Mouse (Mus musculus): ENCODE measurements at regions not wholly inside any gene's neighbourhood (a gene's known extent, or its start where the extent isn't known, plus 50 kb on each side); places are given as distances from the start of the nearest gene placed in this dataset.

DNA sequence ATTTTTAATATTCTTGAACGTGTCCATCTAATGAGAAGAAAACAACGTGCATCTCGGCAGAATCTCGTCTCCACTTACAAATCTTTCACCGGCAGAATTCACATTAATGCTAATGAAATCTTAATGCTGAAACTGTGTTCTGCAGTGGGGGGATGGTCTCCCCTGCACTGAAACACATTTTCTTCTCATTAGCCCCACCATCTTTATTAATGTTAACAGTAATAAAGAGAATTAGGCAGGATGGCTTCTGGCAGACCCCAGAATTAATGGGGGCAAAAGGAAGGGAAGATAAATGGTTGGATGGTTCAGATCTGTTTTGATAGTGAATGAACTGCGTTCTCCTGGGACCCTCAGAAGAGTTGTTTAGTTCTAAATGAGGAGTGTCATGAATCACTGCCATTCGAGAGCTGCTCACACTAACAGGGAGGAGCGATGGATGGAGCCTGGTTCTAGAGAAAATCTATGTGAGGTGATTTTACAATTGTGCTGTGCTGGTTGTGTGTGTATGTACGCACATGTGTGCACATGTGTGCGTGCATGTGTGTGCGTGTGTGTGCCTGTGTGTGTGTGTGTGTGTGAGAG, 198.9 kb downstream of the Foxo1 start:
- H3K27ac ChIP-seq (ENCODE audit: low read depth, low read length) = no peak overlapping the region
- peak; percentile 17; the same call in 1 of the 2 replicates for ATAC-seq (ENCODE audit: low read depth)

DNA sequence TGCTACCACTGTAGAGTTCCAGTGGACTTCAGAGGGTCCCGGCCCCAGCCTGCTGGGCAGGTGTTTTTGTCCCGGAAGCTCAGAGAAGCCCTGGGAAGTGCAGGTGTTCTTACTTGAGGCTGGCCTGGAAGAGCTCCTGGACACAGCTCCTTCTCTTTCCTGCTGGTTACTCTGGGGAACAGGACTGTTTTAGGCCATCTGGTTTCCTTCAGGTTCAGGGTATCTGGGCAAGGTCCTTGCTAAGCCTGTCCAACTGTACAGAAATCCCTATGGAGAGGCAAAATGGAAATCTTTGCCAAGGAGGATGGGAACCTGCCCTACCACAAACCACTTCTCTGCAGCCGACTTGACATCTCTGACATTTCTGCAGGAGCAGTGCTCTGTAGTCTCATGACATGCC, 198.4 kb downstream of the Foxo1 start:
- no peak overlapping the region for H3K9ac ChIP-seq (replicated peaks; ENCODE audit: low read depth, low read length)
- peaks cover 4% of the 10 kb centered on the region; the same call in 1 of the 2 replicates for H3K9me3 ChIP-seq (ENCODE audit: control insufficient read depth, low read length)
- peaks cover 8% of the 10 kb centered on the region; the same call in 1 of the 2 replicates for H3K4me1 ChIP-seq (ENCODE audit: control insufficient read depth, insufficient read depth, low read length)
- no peak overlapping the region for H3K4me2 ChIP-seq (ENCODE audit: low read depth, low read length)
- no peak overlapping the region for H3K4me3 ChIP-seq (ENCODE audit: low read depth, low read length)
- H3K36me3 ChIP-seq (ENCODE audit: control insufficient read depth, insufficient read depth, low read length) = no peaks in the 10 kb centered on the region
- ATAC-seq (ENCODE audit: low read depth) = no peak
- 71% methylated on average over 3 of the region's 3 CpGs for WGBS
- no peaks in the 10 kb centered on the region for H3K27me3 ChIP-seq (ENCODE audit: control insufficient read depth, insufficient read depth, low read length)
- H3K27ac ChIP-seq (ENCODE audit: low read depth, low read length) = no peak overlapping the region

More for the DNA sequence above, 198.9 kb downstream of the Foxo1 start:
- Histone ChIP-seq H3K36me3 (ENCODE audit: control insufficient read depth, insufficient read depth, low read length) (no peaks in the 10 kb centered on the region), H3K4me2 (ENCODE audit: low read depth, low read length) (no peak overlapping the region), H3K4me3 (ENCODE audit: low read depth, low read length) (no peak overlapping the region), H3K4me1 (ENCODE audit: control insufficient read depth, insufficient read depth, low read length) (peaks cover 8% of the 10 kb centered on the region; the same call in 1 of the 2 replicates), H3K27me3 (ENCODE audit: control insufficient read depth, insufficient read depth, low read length) (no peaks in the 10 kb centered on the region), H3K9me3 (ENCODE audit: control insufficient read depth, low read length) (peaks cover 4% of the 10 kb centered on the region; the same call in 1 of the 2 replicates), H3K9ac (replicated peaks; ENCODE audit: low read depth, low read length) (no peak overlapping the region)
- 56% methylated on average over 11 of the region's 11 CpGs for WGBS

DNA sequence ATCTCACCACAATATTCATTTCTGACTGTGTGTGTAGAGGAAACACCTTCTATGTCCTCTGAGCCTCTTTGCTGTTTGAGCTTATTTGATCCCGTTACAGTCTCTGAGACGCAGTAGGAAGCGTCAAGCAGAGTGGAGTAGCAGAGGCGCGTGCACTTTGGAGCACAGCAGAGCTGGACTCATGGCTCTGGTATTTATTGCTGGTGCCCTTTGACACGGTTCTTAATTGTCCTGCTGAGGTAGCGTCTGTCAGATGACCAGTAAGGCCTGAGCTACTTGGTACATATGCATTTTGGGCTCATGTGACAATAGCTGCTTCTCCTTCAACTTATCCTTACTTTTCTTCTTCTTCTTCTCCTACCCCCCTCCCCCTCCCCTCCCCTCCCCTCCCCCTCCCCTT, 195.8 kb downstream of the Foxo1 start:
- 20% methylated on average over 7 of the region's 7 CpGs for WGBS
- H3K9me3 ChIP-seq (ENCODE audit: control insufficient read depth, low read length) = no peaks in the 10 kb centered on the region
- no peaks in the 10 kb centered on the region for H3K27me3 ChIP-seq (ENCODE audit: control insufficient read depth, insufficient read depth, low read length)
- H3K4me1 ChIP-seq (ENCODE audit: control insufficient read depth, insufficient read depth, low read length) = peaks cover 8% of the 10 kb centered on the region; the same call in 1 of the 2 replicates
- ATAC-seq (ENCODE audit: low read depth) = no peak
- no peak overlapping the region for H3K4me2 ChIP-seq (ENCODE audit: low read depth, low read length)
- H3K9ac ChIP-seq (replicated peaks; ENCODE audit: low read depth, low read length) = no peak overlapping the region
- H3K36me3 ChIP-seq (ENCODE audit: control insufficient read depth, insufficient read depth, low read length) = no peaks in the 10 kb centered on the region
- no peak overlapping the region for H3K4me3 ChIP-seq (ENCODE audit: low read depth, low read length)
- no peak overlapping the region for H3K27ac ChIP-seq (ENCODE audit: low read depth, low read length)

DNA sequence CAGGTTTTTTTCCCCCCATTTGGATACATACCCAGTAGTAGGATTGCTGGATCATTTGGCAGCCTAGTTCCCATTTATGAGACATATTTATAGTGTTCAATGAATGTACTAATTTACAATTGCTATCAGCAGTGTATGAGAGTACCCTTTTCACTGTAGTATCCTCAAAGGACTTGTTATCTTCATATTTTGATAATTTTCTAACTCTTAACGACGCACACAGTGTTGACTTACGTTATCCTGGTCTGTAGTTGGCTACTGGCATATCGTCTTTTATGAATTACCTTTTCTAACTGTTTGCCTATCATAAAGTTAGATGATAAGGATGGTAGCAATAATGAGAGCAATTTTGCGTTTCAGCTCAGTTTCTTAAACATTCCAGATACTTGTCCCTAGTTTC, 186.8 kb downstream of the Foxo1 start:
- no peak overlapping the region for H3K9ac ChIP-seq (replicated peaks; ENCODE audit: low read depth, low read length)
- ATAC-seq (ENCODE audit: low read depth) = no peak
- 87% methylated on average over 5 of the region's 5 CpGs for WGBS
- H3K36me3 ChIP-seq (ENCODE audit: control insufficient read depth, insufficient read depth, low read length) = no peaks in the 10 kb centered on the region
- H3K4me1 ChIP-seq (ENCODE audit: control insufficient read depth, insufficient read depth, low read length) = no peaks in the 10 kb centered on the region
- H3K27me3 ChIP-seq (ENCODE audit: control insufficient read depth, insufficient read depth, low read length) = no peaks in the 10 kb centered on the region
- no peak overlapping the region for H3K4me2 ChIP-seq (ENCODE audit: low read depth, low read length)
- H3K9me3 ChIP-seq (ENCODE audit: control insufficient read depth, low read length) = no peaks in the 10 kb centered on the region
- H3K27ac ChIP-seq (ENCODE audit: low read depth, low read length) = no peak overlapping the region
- H3K4me3 ChIP-seq (ENCODE audit: low read depth, low read length) = no peak overlapping the region

DNA sequence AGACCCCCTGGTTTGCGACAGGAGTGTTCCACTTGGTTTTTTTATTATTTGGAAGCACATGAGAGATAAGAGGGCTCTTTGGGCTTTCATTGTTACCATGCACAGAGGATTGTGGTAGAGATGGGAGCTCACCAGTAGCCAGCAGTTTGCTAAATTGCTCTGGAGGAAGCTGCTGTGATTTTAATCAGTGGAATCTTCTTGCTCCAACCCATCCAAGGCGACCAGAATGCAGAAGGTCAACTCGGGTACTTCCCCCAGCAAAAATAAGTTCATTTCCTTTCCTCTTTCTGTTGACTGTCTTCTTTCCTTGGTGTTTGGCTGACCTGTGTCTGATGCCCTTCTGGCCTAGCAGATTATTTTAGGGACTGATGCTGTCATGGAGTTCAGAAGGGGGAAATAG, 184.9 kb downstream of the Foxo1 start:
- Histone ChIP-seq H3K4me2 (ENCODE audit: low read depth, low read length) (no peak overlapping the region), H3K9ac (replicated peaks; ENCODE audit: low read depth, low read length) (no peak overlapping the region), H3K36me3 (ENCODE audit: control insufficient read depth, insufficient read depth, low read length) (no peaks in the 10 kb centered on the region), H3K27me3 (ENCODE audit: control insufficient read depth, insufficient read depth, low read length) (no peaks in the 10 kb centered on the region), H3K27ac (ENCODE audit: low read depth, low read length) (no peak overlapping the region), H3K4me1 (ENCODE audit: control insufficient read depth, insufficient read depth, low read length) (no peaks in the 10 kb centered on the region), H3K4me3 (ENCODE audit: low read depth, low read length) (no peak overlapping the region), H3K9me3 (ENCODE audit: control insufficient read depth, low read length) (no peaks in the 10 kb centered on the region)
- ATAC-seq (ENCODE audit: low read depth) = no peak
- 86% methylated on average over 3 of the region's 3 CpGs for WGBS

DNA sequence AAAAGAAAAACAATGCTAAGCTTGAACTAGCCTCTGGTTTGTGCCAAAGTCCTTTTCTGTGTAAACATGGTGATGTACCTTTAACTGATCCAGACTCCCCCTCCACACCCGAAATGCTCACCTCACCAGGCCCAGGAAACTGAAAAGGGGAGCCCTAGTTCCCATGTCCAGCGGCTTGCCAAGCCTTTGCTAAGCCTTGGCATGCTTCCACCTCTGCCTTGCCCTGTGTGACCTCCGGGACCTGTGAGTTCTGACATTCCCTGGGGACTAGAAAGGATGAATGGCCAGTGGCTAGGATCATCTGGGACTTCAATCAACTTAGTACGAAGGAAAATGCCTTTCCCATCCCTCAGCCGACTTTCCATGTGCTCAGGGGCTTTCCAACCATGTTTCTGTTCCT, 184.2 kb downstream of the Foxo1 start:
- Histone ChIP-seq H3K9me3 (ENCODE audit: control insufficient read depth, low read length) (no peaks in the 10 kb centered on the region), H3K27ac (ENCODE audit: low read depth, low read length) (no peak overlapping the region), H3K4me2 (ENCODE audit: low read depth, low read length) (no peak overlapping the region), H3K36me3 (ENCODE audit: control insufficient read depth, insufficient read depth, low read length) (no peaks in the 10 kb centered on the region), H3K9ac (replicated peaks; ENCODE audit: low read depth, low read length) (no peak overlapping the region), H3K4me3 (ENCODE audit: low read depth, low read length) (no peak overlapping the region), H3K4me1 (ENCODE audit: control insufficient read depth, insufficient read depth, low read length) (no peaks in the 10 kb centered on the region), H3K27me3 (ENCODE audit: control insufficient read depth, insufficient read depth, low read length) (no peaks in the 10 kb centered on the region)
- WGBS = 70% methylated on average over 5 of the region's 5 CpGs
- ATAC-seq (ENCODE audit: low read depth) = no peak

DNA sequence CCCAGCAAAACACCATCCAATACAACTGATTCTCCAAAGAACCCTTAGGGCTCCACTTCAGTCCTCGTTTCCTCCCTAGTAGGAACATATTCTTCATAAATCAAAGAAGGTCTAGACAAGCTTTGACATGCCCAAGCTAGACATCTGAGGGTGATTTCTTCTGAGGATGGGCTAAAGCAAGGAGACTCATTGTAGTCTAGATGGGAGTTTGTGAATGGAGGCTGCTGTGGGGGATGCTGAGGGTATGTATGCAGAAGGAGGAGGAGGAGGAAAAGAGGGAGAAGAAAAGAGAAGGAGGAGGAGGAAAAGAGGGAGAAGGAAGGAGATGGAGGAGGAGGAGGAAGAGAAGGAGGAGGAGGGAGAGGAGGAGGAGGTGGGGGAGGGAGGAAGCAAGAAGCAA, 178.9 kb downstream of the Foxo1 start:
- WGBS = 82% methylated on average over 1 of the region's 1 CpGs
- no peaks in the 10 kb centered on the region; the same call in 1 of the 2 replicates for H3K4me1 ChIP-seq (ENCODE audit: control insufficient read depth, insufficient read depth, low read length)
- H3K4me2 ChIP-seq (ENCODE audit: low read depth, low read length) = no peak overlapping the region

DNA sequence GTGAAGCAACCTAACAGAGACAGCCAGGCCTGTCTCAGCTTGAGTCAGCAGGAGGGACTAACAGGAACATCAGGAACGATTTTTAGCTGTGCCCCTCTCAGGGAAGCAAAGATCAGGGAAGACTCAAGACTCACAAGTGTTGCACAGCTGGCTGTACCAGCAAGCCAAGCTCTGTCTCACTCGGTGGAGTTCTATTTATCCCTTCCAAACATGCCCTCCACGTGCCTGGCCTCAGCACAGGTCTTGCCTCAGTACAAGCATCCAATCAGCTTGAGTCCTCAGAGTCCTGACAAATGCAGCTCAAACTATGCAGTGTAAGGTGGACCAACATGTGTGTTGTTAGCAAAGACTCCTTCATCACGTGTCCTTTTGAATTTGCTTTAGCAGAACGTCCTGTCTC, 178.4 kb downstream of the Foxo1 start:
- H3K4me2 ChIP-seq (ENCODE audit: low read depth, low read length) = no peak overlapping the region
- 69% methylated on average over 5 of the region's 5 CpGs for WGBS
- H3K36me3 ChIP-seq (ENCODE audit: control insufficient read depth, insufficient read depth, low read length) = no peaks in the 10 kb centered on the region
- H3K27me3 ChIP-seq (ENCODE audit: control insufficient read depth, insufficient read depth, low read length) = no peaks in the 10 kb centered on the region
- no peak overlapping the region for H3K4me3 ChIP-seq (ENCODE audit: low read depth, low read length)
- H3K9me3 ChIP-seq (ENCODE audit: control insufficient read depth, low read length) = no peaks in the 10 kb centered on the region
- no peak overlapping the region for H3K9ac ChIP-seq (replicated peaks; ENCODE audit: low read depth, low read length)
- no peak for ATAC-seq (ENCODE audit: low read depth)
- no peak overlapping the region for H3K27ac ChIP-seq (ENCODE audit: low read depth, low read length)
- no peaks in the 10 kb centered on the region; the same call in 1 of the 2 replicates for H3K4me1 ChIP-seq (ENCODE audit: control insufficient read depth, insufficient read depth, low read length)

More for the DNA sequence above, 178.9 kb downstream of the Foxo1 start:
- Histone ChIP-seq H3K27me3 (ENCODE audit: control insufficient read depth, insufficient read depth, low read length) (no peaks in the 10 kb centered on the region), H3K27ac (ENCODE audit: low read depth, low read length) (no peak overlapping the region), H3K9ac (replicated peaks; ENCODE audit: low read depth, low read length) (no peak overlapping the region), H3K36me3 (ENCODE audit: control insufficient read depth, insufficient read depth, low read length) (no peaks in the 10 kb centered on the region), H3K4me3 (ENCODE audit: low read depth, low read length) (no peak overlapping the region), H3K9me3 (ENCODE audit: control insufficient read depth, low read length) (no peaks in the 10 kb centered on the region)
- no peak for ATAC-seq (ENCODE audit: low read depth)

DNA sequence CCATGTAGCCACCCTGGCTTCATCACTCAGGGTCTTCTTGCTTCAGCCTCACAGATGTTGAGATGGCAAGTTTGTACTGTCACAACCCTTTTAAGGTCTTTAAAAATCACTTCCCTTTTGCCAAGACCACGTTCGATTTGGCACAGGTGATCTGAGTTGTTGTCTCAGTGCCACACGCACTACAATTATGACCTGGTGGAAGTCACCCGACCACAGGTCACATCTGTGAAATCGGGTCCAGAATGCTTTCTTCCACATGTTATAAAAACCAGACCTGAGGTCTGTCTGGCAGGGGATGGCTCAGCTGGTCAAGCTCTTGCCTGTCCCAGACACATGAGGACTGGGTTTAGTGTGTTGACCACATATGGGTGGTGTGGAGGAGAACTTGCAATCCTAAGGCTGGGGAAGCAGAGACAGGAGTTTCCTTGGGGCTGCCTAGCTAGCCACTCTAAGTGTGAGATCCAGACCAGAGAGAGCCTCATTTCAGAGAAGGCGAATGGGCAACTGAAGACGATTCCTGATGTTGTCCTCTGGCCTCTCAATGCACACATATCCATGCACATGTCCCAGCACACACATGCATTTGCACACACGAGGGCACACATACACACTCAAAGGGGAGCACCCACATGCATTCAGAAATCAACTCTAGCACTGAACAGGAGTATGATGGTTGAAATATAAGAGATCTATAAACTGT, 176.4 kb downstream of the Foxo1 start:
- 92% methylated on average over 8 of the region's 8 CpGs for WGBS
- H3K36me3 ChIP-seq (ENCODE audit: control insufficient read depth, insufficient read depth, low read length) = no peaks in the 10 kb centered on the region
- H3K4me2 ChIP-seq (ENCODE audit: low read depth, low read length) = no peak overlapping the region
- H3K4me1 ChIP-seq (ENCODE audit: control insufficient read depth, insufficient read depth, low read length) = no peaks in the 10 kb centered on the region; the same call in 1 of the 2 replicates
- no peak overlapping the region for H3K4me3 ChIP-seq (ENCODE audit: low read depth, low read length)
- H3K9ac ChIP-seq (replicated peaks; ENCODE audit: low read depth, low read length) = no peak overlapping the region
- H3K27me3 ChIP-seq (ENCODE audit: control insufficient read depth, insufficient read depth, low read length) = no peaks in the 10 kb centered on the region
- no peak overlapping the region for H3K27ac ChIP-seq (ENCODE audit: low read depth, low read length)
- H3K9me3 ChIP-seq (ENCODE audit: control insufficient read depth, low read length) = no peaks in the 10 kb centered on the region
- no peak for ATAC-seq (ENCODE audit: low read depth)

Data from neural tube, embryonic 14.5 days (tissue).